Mouse (Mus musculus) A20 (cell line): ENCODE measurements at regions not wholly inside any gene's neighbourhood (a gene's known extent, or its start where the extent isn't known, plus 50 kb on each side); places are given as distances from the start of the nearest gene placed in this dataset.
A peak's percentile ranks its signal among the peaks of the same experiment; 100 is the strongest.

ENCODE experiments used
- DNase-seq: peaks from one replicate; pipeline ENCODE4 v3.0.0-alpha.2; 2011; ENCODE audit warnings: low read depth, low spot score

DNA sequence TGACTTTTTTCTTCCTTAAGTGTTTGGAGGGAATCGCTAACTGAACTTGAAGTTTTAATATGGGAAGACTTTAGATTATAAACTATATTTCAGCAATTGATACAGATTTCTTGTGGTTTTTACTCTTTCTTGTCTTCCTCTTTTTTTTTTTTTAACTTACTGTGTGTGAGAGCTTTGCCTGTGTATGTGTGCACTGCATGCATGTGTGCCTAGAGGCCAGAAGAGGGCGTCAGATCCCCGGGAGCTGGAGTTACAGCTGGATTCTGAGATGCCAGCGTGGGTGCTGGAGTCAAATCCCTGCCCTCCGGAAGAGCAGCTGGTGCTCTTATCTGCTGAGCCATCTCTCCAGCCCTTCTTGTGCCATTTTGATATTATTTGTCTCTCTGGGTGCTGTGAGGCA, 129.6 kb downstream of the Trim33 start:
- DNase-seq: no peak

DNA sequence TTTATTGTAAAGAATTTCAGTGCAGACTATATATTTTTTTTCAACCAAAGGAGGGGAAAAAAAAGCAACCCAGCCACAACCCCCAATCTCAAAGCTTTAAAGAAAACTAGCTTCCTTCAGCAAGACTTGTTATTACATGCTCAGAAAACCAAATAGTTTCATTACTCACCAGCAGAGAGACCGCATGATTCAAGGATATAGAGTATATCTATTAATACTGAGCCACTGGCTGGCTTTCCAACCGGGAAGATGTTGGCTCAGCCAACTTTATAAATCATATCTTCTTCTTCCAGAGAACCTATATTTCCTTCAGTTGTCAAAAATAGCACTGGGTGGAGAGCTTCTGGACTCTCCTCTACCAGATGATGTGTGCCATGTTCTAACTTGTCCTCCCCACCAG, 133.2 kb downstream of the Trim33 start:
- DNase-seq: no peak

DNA sequence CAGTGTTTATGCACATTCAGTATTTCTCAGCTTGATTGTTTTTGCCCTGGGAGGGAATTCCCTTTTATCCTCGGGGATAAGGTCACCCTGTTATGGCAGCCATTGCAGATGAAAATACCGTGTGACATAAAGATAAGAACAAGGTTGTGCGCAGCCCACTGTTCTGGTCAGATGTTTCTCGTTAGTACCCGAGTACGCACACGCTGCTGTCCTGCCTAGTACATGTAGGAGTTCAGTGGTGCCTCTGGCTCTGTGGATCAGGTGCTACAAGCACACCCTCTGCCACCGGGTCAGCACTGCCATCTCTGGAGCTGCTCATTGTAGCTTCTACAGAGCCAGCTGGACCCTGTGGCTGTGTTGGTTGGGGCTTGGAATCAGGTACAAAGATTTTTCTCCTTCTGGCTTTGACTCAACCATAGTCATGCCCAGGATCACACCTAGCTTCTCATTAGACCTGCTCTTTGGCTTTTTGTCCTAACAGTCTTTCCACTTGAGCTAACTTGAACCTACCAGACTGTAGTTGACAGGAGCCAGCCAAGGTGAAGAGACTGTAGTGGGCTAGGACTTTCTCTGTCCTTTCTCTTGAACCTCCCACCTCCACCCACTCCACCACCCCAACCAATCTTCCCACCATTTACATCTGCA, 136.1 kb downstream of the Trim33 start:
- DNase-seq: no peak

- no peak for DNase-seq
Measured at GRCm38 (mm10) chr3:103416296-103416695, 137.2 kb downstream of the Trim33 start.

GRCm38 (mm10) chr3:103417781-103418180, 138.7 kb downstream of the Trim33 start:
- no peak for DNase-seq

DNA sequence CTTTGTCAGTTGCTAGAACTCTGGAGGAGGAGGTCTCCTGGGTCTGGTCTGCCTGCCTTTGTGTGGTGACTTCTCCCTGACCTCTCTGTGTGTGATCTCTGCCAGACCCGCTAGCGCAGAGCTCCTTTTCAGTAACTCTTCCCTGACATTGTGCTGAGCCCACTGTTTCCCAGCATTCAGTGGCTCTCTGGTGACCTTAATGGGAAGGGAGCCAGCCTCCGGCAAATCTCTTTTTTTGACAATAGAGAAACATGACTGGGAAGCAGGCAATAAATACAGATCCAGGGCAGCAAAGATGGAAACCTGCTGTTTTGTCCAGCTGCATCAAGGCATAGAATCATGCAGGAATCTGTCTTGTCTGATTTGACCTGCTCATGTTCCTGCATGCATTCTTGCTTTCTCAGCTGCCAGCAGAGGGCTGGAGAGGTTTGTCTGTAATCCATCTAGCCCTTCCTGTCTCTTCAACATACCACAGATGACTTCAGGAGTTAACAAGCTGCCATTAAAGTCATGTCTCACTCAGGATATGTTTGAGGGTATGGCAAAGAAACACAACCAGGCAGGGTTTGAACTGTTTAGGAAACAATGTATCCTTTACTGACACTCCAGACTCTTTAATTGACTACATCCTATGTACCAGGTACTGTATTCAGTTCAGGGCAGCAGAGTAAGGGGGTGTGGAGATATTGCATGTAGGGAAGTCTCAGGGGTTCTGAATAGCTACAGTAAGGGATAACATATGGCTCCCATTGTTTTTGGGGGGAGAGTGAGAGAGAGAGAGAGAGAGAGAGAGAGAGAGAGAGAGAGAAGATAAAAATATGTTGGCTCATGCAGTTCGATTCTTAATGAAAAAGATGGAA, 140.9 kb downstream of the Trim33 start:
- no peak for DNase-seq

- no peak for DNase-seq
Measured at GRCm38 (mm10) chr3:103420621-103421274, 141.7 kb downstream of the Trim33 start.

DNA sequence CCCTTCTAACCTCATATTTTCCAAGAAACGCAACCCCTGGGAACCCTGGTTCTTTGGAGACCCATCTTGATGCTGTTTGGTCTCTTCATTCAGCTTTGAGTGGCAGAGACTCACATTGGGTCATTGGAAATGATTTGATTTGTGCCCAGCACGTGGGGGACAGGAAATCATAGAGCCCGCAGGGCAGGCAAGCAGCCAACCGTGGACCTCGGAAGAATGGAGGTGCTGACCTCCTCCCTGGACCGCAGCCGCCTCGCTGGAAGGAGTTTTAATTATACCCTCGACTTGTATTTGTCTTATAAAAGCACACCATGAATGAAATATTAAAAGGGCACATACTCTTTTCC, 142.2 kb downstream of the Trim33 start:
- DNase-seq: no peak

DNA sequence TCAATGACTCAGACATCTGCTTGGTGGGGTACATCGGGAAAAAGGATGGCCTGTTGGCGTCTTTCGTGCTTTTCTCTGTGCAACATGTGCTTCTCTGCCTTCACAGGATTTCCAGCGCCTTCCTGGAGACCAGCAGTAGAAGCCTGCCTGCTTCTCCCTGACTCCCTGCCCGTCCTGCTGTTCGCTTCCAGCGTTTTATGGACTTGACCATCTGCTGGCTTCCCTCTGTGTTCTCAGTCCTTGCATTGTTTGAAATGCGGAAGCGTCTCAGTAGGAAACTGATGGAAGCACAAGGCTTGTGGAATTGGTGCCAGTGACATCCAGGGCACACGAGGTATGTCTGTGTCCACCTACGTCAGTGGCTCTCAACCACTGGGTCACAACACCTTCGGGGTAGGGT, 143.7 kb downstream of the Trim33 start:
- no peak for DNase-seq

- DNase-seq: no peak
Measured at GRCm38 (mm10) chr3:103423290-103423689, 144.2 kb downstream of the Trim33 start.

DNA sequence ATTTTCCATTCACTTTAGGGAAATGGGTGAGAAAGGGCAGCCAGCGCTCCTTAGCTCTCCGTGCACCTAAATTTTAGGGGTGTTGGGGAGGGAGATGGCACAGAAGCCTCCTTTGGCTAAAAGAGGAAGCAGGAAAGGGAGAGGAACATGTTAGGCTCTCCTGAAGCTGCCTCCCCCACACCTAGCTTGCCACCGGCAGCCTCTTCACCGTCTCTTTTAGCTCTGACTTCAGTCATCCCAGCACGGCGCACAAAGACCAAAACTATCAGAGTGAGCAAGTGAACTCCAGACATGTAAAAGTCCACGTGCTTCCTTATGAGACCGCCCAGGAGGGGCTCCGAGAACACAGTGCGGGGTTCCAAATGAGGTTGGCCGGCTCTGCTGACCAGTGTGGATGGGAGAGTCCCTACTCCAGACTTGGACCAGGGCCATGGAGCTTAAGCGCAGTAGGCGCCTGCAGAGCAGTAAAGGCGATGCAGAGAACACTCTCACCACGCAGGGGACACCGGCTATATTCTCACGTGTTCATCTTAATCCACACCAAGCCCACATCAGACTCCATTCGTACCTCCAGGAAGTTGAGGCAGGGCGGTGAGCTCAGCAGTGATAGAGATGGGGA, 146.8 kb downstream of the Trim33 start:
- no peak for DNase-seq

DNA sequence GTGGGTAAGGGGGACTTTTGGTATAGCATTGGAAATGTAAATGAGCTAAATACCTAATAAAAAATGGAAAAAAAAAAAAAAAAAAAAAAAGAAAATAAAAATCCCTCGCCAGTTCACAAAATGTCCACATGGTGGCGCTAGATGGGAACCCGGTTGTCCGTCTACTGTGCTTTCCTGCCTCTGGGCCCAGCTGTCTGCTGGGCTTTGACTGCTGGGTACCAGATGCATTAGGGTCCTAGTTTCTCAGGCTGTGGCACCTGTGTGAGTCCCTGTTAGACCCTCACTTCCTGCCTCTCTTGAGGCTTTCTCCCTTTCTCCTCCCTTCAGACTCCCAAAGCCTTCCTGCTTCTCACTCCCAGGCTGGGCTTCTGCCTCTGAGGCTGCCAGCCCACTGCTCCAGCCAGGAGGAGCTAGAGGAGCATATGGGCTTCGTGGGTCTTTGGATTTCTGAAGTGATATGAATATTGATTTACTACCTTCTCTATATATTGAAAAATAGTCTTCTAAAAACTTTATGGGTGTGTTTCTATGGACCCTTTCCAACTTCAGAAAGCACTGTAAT, 145.7 kb upstream of the Syt6 start:
- peak; percentile 41 for DNase-seq

DNA sequence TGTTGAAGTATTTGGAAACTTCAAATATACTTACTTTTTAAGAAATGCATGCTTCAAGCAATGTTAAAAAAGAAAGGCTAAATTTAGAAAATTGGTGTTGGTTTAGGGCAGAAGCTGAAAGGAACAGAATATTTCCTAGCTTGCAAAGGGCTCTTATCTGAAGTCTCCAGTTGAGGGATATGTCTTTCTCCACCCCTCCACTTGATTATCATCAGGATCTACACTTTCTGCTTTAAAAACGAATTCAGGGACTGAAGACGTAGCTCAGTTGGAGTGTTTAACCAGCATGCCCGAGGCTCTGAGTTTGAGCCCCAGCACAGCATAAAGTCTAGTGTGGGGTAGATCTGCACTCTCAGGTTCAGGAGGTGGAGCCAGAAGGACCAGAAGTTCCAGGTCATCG, 144.9 kb upstream of the Syt6 start:
- no peak for DNase-seq

GRCm38 (mm10) chr3:103432254-103432653, 142.8 kb upstream of the Syt6 start:
- no peak for DNase-seq

- no peak for DNase-seq
Measured at GRCm38 (mm10) chr3:103436902-103437603, 138.0 kb upstream of the Syt6 start.

DNA sequence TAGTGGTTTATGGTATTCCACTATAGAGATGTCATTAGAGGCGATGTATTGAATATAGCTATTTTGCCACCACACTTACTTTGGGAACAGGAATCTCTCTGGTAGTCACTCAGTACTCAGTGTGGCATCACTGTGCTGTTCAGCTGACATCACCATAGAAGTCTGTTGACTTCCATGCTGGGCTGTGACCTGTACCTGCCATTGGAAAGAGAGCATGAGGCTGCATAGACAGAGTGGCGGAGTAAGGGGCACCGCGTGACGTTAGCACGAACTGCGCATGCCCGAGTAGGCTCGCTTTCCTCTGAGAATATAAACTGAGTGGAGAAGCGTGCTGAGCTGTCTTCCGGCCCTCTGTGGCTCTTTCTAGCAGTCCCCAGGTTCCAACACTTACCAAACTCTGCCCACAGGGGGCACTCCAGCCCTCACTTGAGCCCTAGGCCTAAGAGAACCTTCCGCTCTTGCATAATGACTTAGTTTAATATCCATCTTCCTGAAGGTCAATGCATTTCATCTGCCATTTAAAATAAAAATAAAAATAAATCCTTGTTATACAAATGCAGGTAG, 136.2 kb upstream of the Syt6 start:
- peak; percentile 45 for DNase-seq

DNA sequence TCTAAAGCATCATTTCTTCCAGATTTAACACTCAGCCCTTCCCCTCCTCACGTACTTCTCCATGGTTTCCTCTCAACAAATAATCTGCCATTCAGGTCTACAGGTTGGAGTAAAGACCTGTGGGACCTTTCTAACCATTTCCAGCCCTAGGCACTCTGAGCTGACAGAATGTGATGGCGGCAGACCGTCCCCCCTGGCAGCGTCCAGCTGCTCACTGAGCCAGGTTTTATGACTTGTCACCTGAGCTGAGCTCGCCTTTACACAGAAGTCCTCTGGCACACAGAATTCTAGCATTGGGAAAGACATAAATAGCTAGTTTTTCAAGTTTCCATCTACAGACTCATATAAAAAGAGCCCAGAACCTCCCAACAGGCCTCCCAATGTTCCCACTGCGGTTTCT, 131.8 kb upstream of the Syt6 start:
- no peak for DNase-seq

GRCm38 (mm10) chr3:103445852-103446251, 129.2 kb upstream of the Syt6 start:
- DNase-seq: no peak

- DNase-seq: no peak
Measured at GRCm38 (mm10) chr3:103449851-103450250, 125.2 kb upstream of the Syt6 start.

GRCm38 (mm10) chr3:103451971-103452370, 123.1 kb upstream of the Syt6 start:
- no peak for DNase-seq

DNA sequence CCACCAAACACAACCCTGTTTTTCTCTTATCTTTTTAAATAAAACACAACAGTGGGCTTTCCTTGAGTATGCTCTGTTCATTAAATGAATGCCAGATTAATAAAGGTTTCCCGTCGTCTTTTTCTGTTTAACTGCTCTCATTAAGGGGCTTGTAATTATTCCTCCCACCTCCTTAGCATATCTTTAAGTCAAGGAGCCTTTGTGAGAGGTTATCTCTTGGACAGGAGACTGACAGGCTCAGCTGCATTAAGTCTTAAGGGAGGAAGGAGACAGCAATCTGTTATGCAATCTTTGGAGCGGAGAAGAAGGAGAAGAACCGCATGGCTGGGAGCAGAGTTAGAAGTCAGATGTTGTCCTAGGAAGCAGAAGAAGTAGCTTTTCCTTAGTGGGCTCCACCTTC, 111.3 kb upstream of the Syt6 start:
- DNase-seq: no peak
